Mouse (Mus musculus) small intestine, adult 2 months (tissue): ENCODE results near the gene Tescl.

Experiments used
- CTCF ChIP-seq: fragments of 200-500 bp; IDR thresholded peaks from 2 replicates; pipeline ENCODE4 v1.5.1; 2012; ENCODE audit warnings: low read depth, mild to moderate bottlenecking, control low read depth, inconsistent platforms, low read length, moderate library complexity, mixed read lengths; ENCODE audit not compliant: insufficient replicate concordance, insufficient read length; ENCODE audit errors: extremely low read depth
- POLR2A ChIP-seq: fragments of 200-500 bp; IDR thresholded peaks from 2 replicates; pipeline ENCODE4 v1.6.1; 2012; ENCODE audit warnings: low read depth, mild to moderate bottlenecking, control low read depth, inconsistent platforms, low read length, moderate library complexity

- no peak for TF ChIP-seq POLR2A
- TF ChIP-seq CTCF: no peak
Observed at GRCm38 (mm10) chr7:24379934-24380333, 46.2 kb upstream of the Tescl start.
